Mouse (Mus musculus) hindbrain, embryonic 11.5 days (tissue): Measurements from ENCODE around the gene Prnp. TPM values are rescaled to one million over a fixed set of nuclear protein-coding genes. Genes with fewer than 3 reads are reported as not detected.

ENCODE experiments used
- ATAC-seq: fragments of 200-750 bp; cut with Nextera tagmentation; 2 replicates; pipeline ENCODE4 v1.8.0; 2017; ENCODE audit warnings: mild to moderate bottlenecking, moderate TSS enrichment, moderate library complexity; ENCODE audit not compliant: low FRiP score
- DNase-seq: peaks from one replicate; pipeline ENCODE4 v3.0.0-alpha.2; 2015; ENCODE audit warnings: low spot score
- H3K27ac ChIP-seq: fragments of 300-500 bp; sonication (generic); 2 replicates; pipeline ENCODE4 v1.5.1; 2014; ENCODE audit warnings: mild to moderate bottlenecking, low read depth, low read length
- H3K27me3 ChIP-seq: fragments of 300-500 bp; sonication (generic); 2 replicates; pipeline ENCODE4 v1.6.1; 2014; ENCODE audit warnings: mild to moderate bottlenecking, low read length, moderate library complexity, mixed read lengths; ENCODE audit not compliant: control insufficient read depth, insufficient read depth
- H3K36me3 ChIP-seq: fragments of 300-500 bp; sonication (generic); 2 replicates; pipeline ENCODE4 v1.6.1; 2014; ENCODE audit warnings: mild to moderate bottlenecking, low read length, moderate library complexity, mixed read lengths; ENCODE audit not compliant: control insufficient read depth, insufficient read depth
- H3K4me1 ChIP-seq: fragments of 300-500 bp; sonication (generic); replicated peaks from 2 replicates; pipeline ENCODE4 v1.6.1; 2014; ENCODE audit warnings: low read length, mixed read lengths; ENCODE audit not compliant: control insufficient read depth, insufficient read depth
- H3K4me2 ChIP-seq: fragments of 300-500 bp; sonication (generic); replicated peaks from 2 replicates; pipeline ENCODE4 v1.6.1; 2014; ENCODE audit warnings: mild to moderate bottlenecking, low read depth, low read length
- H3K4me3 ChIP-seq: fragments of 300-500 bp; sonication (generic); 2 replicates; pipeline ENCODE4 v1.5.1; 2014; ENCODE audit warnings: low read depth, low read length
- H3K9ac ChIP-seq: fragments of 300-500 bp; sonication (generic); 2 replicates; pipeline ENCODE4 v1.6.1; 2014; ENCODE audit warnings: low read depth, low read length
- H3K9me3 ChIP-seq: fragments of 300-500 bp; sonication (generic); 2 replicates; pipeline ENCODE4 v1.6.1; 2016; ENCODE audit warnings: low read length; ENCODE audit not compliant: control insufficient read depth
- WGBS: fragments of 180-500 bp; shearing (Covaris S2); extraction: QIAGEN DNeasy Blood & Tissue Kit; methylation state at CpG from one replicate; pipeline ENCODE4 v1.1.7; 2014; 5-methylcytosine and 5-hydroxymethylcytosine counted together
- polyA plus RNA-seq: library from polyadenylated mRNA; unstranded; fragments of >200 nt; fragmentation: Nextera tagmentation; extraction: Ambion mirVana; gene quantifications from 2 replicates; pipeline ENCODE4 v1.2.1, GENCODE M21; 2014

The Prnp gene
- polyA plus RNA-seq, 1 experiment from 2014 or later = 35.1 TPM

DNA sequence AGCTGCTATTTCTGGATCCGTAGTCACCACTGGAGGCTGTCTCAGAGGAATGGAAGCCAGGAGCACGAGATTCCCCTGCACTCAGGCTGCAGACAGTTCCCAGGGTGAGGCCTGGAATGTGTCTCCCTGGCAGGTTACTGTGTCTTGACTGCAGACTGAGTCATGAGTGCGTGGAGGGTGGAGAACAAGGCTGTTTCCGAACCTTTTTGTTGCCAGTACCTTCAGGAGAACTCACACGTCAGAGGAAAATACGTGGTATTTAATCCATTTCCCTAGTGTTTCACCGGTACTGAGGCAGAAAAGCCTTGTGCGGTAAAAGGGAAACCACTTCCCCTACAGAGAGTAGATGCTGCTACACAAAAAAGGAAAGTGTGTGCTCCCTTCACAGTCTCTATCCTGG lies 6.9 kb upstream of the Prnp start:
- DNase-seq = no peak
- Histone ChIP-seq H3K27ac (no peak overlapping the region), H3K4me3 (no peak overlapping the region), H3K9me3 (no peaks in the 10 kb centered on the region), H3K36me3 (no peaks in the 10 kb centered on the region), H3K4me2 (no peak overlapping the region), H3K4me1 (no peaks in the 10 kb centered on the region), H3K9ac (no peak overlapping the region), H3K27me3 (no peaks in the 10 kb centered on the region)
- no peak for ATAC-seq
- 51% methylated on average over 8 of the region's 8 CpGs for WGBS

- H3K4me3 ChIP-seq = no peak overlapping the region
- H3K4me2 ChIP-seq = no peak overlapping the region
- no peak overlapping the region for H3K27ac ChIP-seq
- H3K27me3 ChIP-seq = no peaks in the 10 kb centered on the region
- no peak for DNase-seq
- no peaks in the 10 kb centered on the region for H3K4me1 ChIP-seq
- 59% methylated on average over 5 of the region's 5 CpGs for WGBS
- no peaks in the 10 kb centered on the region for H3K36me3 ChIP-seq
- no peaks in the 10 kb centered on the region for H3K9me3 ChIP-seq
- H3K9ac ChIP-seq = no peak overlapping the region
- ATAC-seq = no peak
Observed at GRCm38 (mm10) chr2:131905025-131905424, 4.7 kb upstream of the Prnp start.

GRCm38 (mm10) chr2:131905776-131906175 lies 4.0 kb upstream of the Prnp start:
- no peaks in the 10 kb centered on the region for H3K4me1 ChIP-seq
- 87% methylated on average over 6 of the region's 6 CpGs for WGBS

DNA sequence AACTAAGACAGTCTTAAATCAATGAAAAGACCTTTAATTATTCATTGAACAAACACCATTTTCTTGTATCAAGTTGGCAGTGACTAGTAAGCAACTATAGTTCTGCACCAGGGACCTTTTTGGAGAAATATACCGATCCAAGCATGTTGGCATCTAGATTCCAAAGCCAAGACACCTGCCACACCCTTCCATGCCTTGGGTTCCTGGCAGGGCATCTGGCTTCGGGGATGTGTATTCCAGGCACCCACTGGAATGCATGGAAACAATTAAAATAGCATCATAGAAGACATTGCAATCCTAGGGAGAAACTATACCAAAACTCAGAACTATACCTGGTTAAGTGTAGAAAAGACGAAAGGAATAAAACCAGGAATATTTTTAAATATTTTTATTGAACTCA lies 3.5 kb upstream of the Prnp start:
- DNase-seq = no peak
- H3K27ac ChIP-seq = no peak overlapping the region

More at GRCm38 (mm10) chr2:131905776-131906175, 4.0 kb upstream of the Prnp start:
- Histone ChIP-seq H3K4me3 (no peak overlapping the region), H3K4me2 (no peak overlapping the region), H3K9ac (no peak overlapping the region), H3K27me3 (no peaks in the 10 kb centered on the region), H3K36me3 (no peaks in the 10 kb centered on the region), H3K9me3 (no peaks in the 10 kb centered on the region), H3K27ac (no peak overlapping the region)
- ATAC-seq (no peak), DNase-seq (no peak)

DNA sequence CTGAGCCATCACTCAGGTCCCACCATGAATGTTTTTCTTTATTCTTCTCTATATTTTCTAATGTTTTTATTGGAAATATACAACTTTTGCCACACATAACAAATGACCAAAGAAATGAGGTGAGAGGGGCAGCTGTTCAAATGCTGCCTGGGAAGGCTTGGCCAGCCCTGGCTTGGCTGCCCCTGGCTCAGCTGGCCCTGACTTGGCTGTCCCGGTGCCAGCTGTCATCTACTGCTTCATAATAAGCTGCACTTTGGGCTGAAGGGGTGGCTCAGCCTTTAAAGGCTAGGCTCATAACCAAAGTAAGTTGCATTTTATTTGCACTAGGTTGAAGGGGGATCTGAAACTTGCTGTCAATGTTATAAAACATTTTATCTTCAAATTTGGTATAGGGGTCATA lies 2.9 kb upstream of the Prnp start:
- no peak for ATAC-seq
- Histone ChIP-seq H3K27ac (no peak overlapping the region), H3K9ac (no peak overlapping the region), H3K36me3 (no peaks in the 10 kb centered on the region), H3K4me1 (no peaks in the 10 kb centered on the region), H3K27me3 (no peaks in the 10 kb centered on the region), H3K4me2 (no peak overlapping the region), H3K9me3 (no peaks in the 10 kb centered on the region), H3K4me3 (no peak overlapping the region)
- DNase-seq = no peak
- WGBS = 83% methylated on average over 1 of the region's 1 CpGs

More for the DNA sequence above, 3.5 kb upstream of the Prnp start:
- Histone ChIP-seq H3K9me3 (no peaks in the 10 kb centered on the region), H3K4me1 (no peaks in the 10 kb centered on the region), H3K4me3 (no peak overlapping the region), H3K27me3 (no peaks in the 10 kb centered on the region), H3K36me3 (no peaks in the 10 kb centered on the region), H3K9ac (no peak overlapping the region), H3K4me2 (no peak overlapping the region)
- WGBS = 90% methylated on average over 3 of the region's 3 CpGs
- no peak for ATAC-seq

- no peaks in the 10 kb centered on the region for H3K9me3 ChIP-seq
- no peak overlapping the region for H3K4me2 ChIP-seq
- H3K27ac ChIP-seq = no peak overlapping the region
- no peaks in the 10 kb centered on the region for H3K36me3 ChIP-seq
- WGBS = 83% methylated on average over 5 of the region's 5 CpGs
- no peak overlapping the region for H3K4me3 ChIP-seq
- no peaks in the 10 kb centered on the region for H3K27me3 ChIP-seq
- H3K4me1 ChIP-seq = no peaks in the 10 kb centered on the region
- H3K9ac ChIP-seq = no peak overlapping the region
- DNase-seq (no peak), ATAC-seq (no peak)
Observed at GRCm38 (mm10) chr2:131907311-131907710, 2.4 kb upstream of the Prnp start.

DNA sequence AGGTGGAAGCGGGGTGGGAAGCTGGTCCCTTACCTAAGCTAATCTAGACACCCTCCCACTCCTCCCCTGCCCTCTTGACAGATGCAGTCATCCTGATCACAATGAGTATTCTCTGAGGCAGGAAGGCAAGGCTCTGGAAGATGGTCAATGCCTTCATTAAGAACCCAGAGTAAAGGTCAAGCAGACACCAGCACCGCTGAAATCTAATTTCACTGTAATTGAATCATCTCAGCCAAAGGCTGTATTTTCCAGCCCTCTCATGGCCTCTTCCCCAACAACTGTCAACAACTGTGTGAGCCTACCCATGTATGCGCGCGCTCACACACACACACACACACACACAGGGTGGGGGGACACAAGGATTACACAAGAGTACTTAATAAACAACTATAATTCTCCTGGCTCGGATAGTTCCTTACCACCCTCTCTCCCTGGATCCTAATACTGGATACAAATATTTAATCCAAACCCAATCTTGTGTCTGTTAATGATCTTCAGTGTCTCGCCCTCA lies 1.3 kb upstream of the Prnp start:
- Histone ChIP-seq H3K9ac (no peak overlapping the region), H3K27me3 (no peaks in the 10 kb centered on the region), H3K36me3 (no peaks in the 10 kb centered on the region), H3K9me3 (no peaks in the 10 kb centered on the region), H3K4me1 (no peaks in the 10 kb centered on the region), H3K4me2 (no peak overlapping the region), H3K4me3 (no peak overlapping the region), H3K27ac (no peak overlapping the region)
- WGBS = 81% methylated on average over 7 of the region's 7 CpGs
- DNase-seq (peak; percentile 21), ATAC-seq (no peak; the same call in 1 of the 2 replicates)

GRCm38 (mm10) chr2:131908906-131909305 lies 822 bp upstream of the Prnp start:
- Histone ChIP-seq H3K27ac (no peak overlapping the region), H3K9me3 (no peaks in the 10 kb centered on the region), H3K4me2 (no peak overlapping the region), H3K4me3 (no peak overlapping the region), H3K4me1 (no peaks in the 10 kb centered on the region), H3K36me3 (no peaks in the 10 kb centered on the region), H3K27me3 (no peaks in the 10 kb centered on the region), H3K9ac (no peak overlapping the region)
- ATAC-seq = no peak
- WGBS = 55% methylated on average over 1 of the region's 1 CpGs
- no peak for DNase-seq

- ATAC-seq = no peak
- no peak for DNase-seq
- Histone ChIP-seq H3K9ac (no peak overlapping the region), H3K4me3 (peak overlapping the region; percentile 69; the same call in 1 of the 2 replicates), H3K36me3 (no peaks in the 10 kb centered on the region), H3K4me2 (peak overlapping the region; percentile 81), H3K27ac (no peak overlapping the region), H3K27me3 (no peaks in the 10 kb centered on the region), H3K9me3 (no peaks in the 10 kb centered on the region), H3K4me1 (no peaks in the 10 kb centered on the region)
- 57% methylated on average over 2 of the region's 2 CpGs for WGBS
Observed at GRCm38 (mm10) chr2:131910847-131911246, 1.1 kb downstream of the Prnp start.
